Mouse (Mus musculus) heart, embryonic 16.5 days (tissue): ENCODE data around the gene Egfl8. TPM values are rescaled to one million over a fixed set of nuclear protein-coding genes. Genes with fewer than 3 reads are reported as not detected.
A peak's percentile ranks its signal among the peaks of the same experiment; 100 is the strongest.

Experiments
- ATAC-seq: fragments of 200-750 bp; cut with Nextera tagmentation; replicated peaks from 2 replicates; pipeline ENCODE4 v1.8.0; 2017; ENCODE audit warnings: moderate number of reproducible peaks; ENCODE audit not compliant: insufficient read depth, low FRiP score; ENCODE audit errors: extremely low read depth
- H3K27ac ChIP-seq: fragments of 300-500 bp; sonication (generic); 2 replicates; pipeline ENCODE4 v1.5.1; 2014; ENCODE audit warnings: mild to moderate bottlenecking, low read length, control low read depth, moderate library complexity
- H3K27me3 ChIP-seq: fragments of 300-500 bp; sonication (generic); 2 replicates; pipeline ENCODE4 v1.6.1; 2014; ENCODE audit warnings: low read length, mixed read lengths; ENCODE audit not compliant: control insufficient read depth, insufficient read depth
- H3K36me3 ChIP-seq: fragments of 300-500 bp; sonication (generic); 2 replicates; pipeline ENCODE4 v1.6.1; 2014; ENCODE audit not compliant: control insufficient read depth, insufficient read depth
- H3K4me1 ChIP-seq: fragments of 300-500 bp; sonication (generic); 2 replicates; pipeline ENCODE4 v1.6.1; 2014; ENCODE audit warnings: low read length, mixed read lengths; ENCODE audit not compliant: control insufficient read depth, insufficient read depth
- H3K4me2 ChIP-seq: fragments of 300-500 bp; sonication (generic); 2 replicates; pipeline ENCODE4 v1.6.1; 2014; ENCODE audit warnings: low read depth, mild to moderate bottlenecking, control low read depth, low read length
- H3K4me3 ChIP-seq: fragments of 300-500 bp; sonication (generic); 2 replicates; pipeline ENCODE4 v1.5.1; 2014; ENCODE audit warnings: mild to moderate bottlenecking, control low read depth, low read length
- H3K9ac ChIP-seq: fragments of 300-500 bp; sonication (generic); 2 replicates; pipeline ENCODE4 v1.6.1; 2014; ENCODE audit warnings: low read length, control low read depth
- H3K9me3 ChIP-seq: fragments of 300-500 bp; sonication (generic); replicated peaks from 2 replicates; pipeline ENCODE4 v1.6.1; 2016; ENCODE audit warnings: low read length; ENCODE audit not compliant: control insufficient read depth
- WGBS: fragments of 180-500 bp; shearing (Covaris S2); extraction: QIAGEN DNeasy Blood & Tissue Kit; methylation state at CpG from one replicate; pipeline ENCODE4 v1.1.7; 2014; 5-methylcytosine and 5-hydroxymethylcytosine counted together
- polyA plus RNA-seq: library from polyadenylated mRNA; unstranded; fragments of >200 nt; fragmentation: Nextera tagmentation; extraction: Ambion mirVana; gene quantifications from 2 replicates; pipeline ENCODE4 v1.2.1, GENCODE M21; 2015

The Egfl8 gene
- polyA plus RNA-seq = 1.8 and 2.0 TPM in 2 replicates

DNA sequence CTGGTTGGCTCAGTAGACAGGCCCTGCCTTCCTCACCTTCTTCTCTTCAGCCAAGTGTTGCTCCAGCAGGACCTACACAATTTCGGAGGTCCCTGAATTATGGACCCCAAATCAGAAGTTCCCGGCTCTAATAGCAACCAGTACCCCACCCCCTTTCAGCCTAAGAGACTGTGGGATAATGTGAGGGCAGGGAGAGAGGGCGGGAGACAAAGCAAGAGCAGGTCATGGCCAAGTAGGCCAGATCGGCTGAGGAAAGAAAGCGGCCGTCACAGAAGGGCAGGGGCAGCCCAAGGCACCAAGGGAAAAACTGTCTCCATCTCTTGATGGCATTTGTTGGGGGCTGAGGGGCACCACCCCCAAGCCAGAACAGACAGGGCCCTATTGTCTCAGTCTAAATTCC, at the start of gene Egfl8:
Egfl8 (minus strand) TSS at position 101 of the 400 bp plus-strand sequence.
- H3K27ac ChIP-seq = no peak within 1 kb of the TSS
- no peaks in the 10 kb centered on the region for H3K9me3 ChIP-seq
- no peaks in the 10 kb centered on the region for H3K4me1 ChIP-seq
- H3K4me3 ChIP-seq = no peak within 1 kb of the TSS
- WGBS = 70% methylated on average over 6 of the region's 6 CpGs
- no peak for ATAC-seq
- peaks cover 27% of the 10 kb centered on the region for H3K36me3 ChIP-seq
- no peak within 1 kb of the TSS for H3K9ac ChIP-seq
- H3K4me2 ChIP-seq = no peak within 1 kb of the TSS
- H3K27me3 ChIP-seq = no peaks in the 10 kb centered on the region

DNA sequence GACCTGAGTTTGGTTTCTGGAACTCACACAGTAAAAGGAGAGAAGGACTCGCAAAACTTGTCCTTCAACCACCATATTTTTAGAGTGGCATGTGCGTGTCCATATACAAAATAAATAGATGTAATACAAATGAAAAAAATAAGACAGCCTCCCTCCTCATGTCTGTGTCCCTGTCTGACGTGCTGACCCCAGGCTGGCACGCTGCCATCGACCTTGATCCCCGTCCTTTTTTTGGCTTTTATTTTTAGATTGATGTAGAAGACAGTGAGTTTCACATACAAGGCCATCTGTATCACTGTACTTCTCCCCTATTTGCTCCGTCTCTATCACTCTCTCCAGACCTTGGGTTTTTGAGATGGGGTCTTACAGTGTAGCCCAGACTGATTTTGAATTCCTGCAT, 48.7 kb upstream of the Egfl8 start:
- H3K9ac ChIP-seq = no peak overlapping the region
- no peaks in the 10 kb centered on the region for H3K9me3 ChIP-seq
- no peaks in the 10 kb centered on the region for H3K36me3 ChIP-seq
- no peak overlapping the region for H3K4me3 ChIP-seq
- WGBS = 47% methylated on average over 7 of the region's 7 CpGs
- H3K27me3 ChIP-seq = peaks cover 11% of the 10 kb centered on the region
- H3K4me2 ChIP-seq = no peak overlapping the region
- H3K27ac ChIP-seq = no peak overlapping the region
- ATAC-seq = no peak
- peaks cover 9% of the 10 kb centered on the region; the same call in 1 of the 2 replicates for H3K4me1 ChIP-seq

DNA sequence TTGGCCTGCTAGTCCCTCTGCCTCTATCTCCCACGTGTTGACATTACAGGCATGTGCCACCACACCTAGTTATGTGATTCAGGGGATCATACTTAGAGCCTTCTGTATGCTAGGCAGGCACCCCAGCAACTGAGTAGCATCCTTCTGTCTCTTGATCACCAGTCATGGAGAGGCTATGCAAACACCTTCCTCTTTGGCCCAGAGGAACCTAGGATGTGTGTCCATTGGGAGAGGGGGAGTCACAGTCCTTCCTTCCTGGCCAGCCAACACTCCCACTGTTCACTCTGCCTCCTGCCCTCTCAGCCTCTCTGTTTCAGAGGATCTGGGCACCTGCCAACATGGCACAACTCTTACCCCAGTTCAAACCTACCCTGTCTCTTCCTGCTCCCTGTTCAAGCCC, 47.8 kb upstream of the Egfl8 start:
- Histone ChIP-seq H3K9ac (no peak overlapping the region), H3K27ac (no peak overlapping the region), H3K4me1 (peaks cover 9% of the 10 kb centered on the region; the same call in 1 of the 2 replicates), H3K36me3 (no peaks in the 10 kb centered on the region), H3K4me2 (no peak overlapping the region), H3K9me3 (no peaks in the 10 kb centered on the region), H3K27me3 (peaks cover 6% of the 10 kb centered on the region), H3K4me3 (no peak overlapping the region)
- no peak for ATAC-seq
- 35% methylated on average over 1 of the region's 1 CpGs for WGBS

DNA sequence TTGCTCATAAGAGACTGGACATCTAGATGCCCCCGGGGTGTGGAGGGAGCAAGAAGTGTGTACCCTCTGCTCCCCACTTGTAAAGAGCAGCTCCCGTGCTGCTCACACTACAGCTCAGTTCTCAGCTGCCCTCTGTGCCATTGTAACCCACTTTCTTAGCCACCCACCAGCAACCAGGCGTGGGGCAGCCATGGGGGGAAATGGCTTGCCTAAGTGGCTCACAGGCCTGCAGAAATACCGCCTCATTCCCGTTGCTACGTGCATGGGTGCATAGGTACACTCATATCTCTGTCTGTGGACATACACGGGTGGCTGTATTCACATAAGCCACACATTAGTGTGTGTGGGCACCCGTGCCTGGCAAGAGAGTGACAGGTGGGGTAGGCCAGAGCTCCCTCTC, 47.2 kb upstream of the Egfl8 start:
- Histone ChIP-seq H3K27me3 (peaks cover 6% of the 10 kb centered on the region), H3K36me3 (no peaks in the 10 kb centered on the region), H3K9ac (no peak overlapping the region), H3K4me2 (no peak overlapping the region), H3K27ac (no peak overlapping the region), H3K9me3 (no peaks in the 10 kb centered on the region), H3K4me3 (no peak overlapping the region), H3K4me1 (peaks cover 9% of the 10 kb centered on the region; the same call in 1 of the 2 replicates)
- no peak for ATAC-seq
- WGBS = 79% methylated on average over 8 of the region's 8 CpGs

DNA sequence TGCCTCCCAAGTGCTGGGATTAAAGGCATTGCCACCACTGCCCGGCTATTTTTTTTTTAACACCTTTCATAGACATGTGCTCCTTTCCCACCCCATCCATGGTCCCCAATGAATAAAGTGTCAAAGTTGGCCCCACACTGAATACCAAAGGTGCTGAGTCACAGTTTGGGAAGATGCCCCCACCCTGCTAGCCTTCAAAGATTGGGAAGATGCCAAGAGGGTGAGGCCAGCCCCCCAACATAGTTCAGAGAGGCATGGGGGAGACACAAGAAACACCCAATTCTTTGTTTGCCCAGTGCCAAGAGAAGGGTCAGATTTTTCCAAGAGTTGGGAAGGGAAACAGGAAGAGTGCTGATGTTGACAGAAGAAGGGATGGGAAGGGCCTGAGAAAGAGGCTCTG, 46.7 kb upstream of the Egfl8 start:
- H3K9me3 ChIP-seq = no peaks in the 10 kb centered on the region
- H3K27me3 ChIP-seq = peaks cover 6% of the 10 kb centered on the region
- no peak overlapping the region for H3K9ac ChIP-seq
- H3K36me3 ChIP-seq = no peaks in the 10 kb centered on the region
- 77% methylated on average over 1 of the region's 1 CpGs for WGBS
- H3K4me3 ChIP-seq = no peak overlapping the region
- H3K27ac ChIP-seq = no peak overlapping the region
- H3K4me2 ChIP-seq = no peak overlapping the region
- ATAC-seq = no peak
- peaks cover 9% of the 10 kb centered on the region; the same call in 1 of the 2 replicates for H3K4me1 ChIP-seq

DNA sequence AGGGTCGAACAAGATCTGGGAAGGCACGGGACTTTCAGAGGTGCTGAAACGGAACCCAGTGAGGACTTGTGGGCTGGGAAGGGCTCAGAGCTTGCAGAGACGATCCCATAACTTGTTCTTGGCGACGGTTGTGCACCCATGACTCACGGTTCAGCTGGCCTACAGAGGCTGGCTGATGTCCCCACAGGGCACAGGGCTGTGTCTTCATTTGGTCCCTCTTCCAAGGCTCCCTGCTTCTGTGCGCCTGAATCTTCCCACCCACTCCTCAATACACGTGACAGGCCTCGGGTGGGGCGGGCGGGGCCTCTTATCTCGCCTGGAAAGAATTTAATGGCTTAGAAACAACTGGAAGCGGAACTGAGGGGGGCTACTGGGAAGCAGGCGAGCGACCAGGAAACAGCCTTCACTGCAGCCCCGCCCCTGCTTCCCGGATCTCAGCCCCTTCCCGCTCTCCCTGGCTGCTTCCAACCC, 45.4 kb upstream of the Egfl8 start:
- 3% methylated on average over 19 of the region's 19 CpGs for WGBS

DNA sequence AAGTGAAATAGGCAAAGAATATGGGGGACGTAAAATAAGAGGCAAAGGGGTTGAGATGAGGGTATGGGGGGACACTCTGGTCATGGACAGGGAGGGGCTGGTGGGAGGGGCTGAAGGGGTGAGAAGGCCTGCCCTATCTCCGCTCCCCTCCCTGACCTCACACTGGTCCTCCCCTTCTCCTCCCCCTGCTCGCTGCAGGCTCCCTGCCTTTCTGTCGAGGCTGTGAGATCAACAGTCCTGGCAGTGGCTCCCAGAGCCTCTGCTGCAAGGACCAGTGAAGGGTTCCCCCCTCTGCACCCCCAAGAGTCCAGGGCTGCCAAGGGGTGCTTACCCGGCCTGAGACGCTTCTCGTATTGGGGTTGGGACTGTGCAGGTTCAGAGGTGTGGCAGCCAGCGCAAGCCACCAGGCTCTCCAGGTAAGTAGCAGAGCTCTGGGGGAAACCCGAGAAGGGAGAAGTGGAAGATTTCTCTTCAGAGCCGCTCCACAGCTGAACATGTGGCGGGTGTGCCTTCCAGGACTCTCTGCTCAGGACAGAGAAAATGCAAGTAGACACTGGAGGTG, 44.6 kb upstream of the Egfl8 start:
- H3K36me3 ChIP-seq = no peaks in the 10 kb centered on the region
- no peak for ATAC-seq
- peak overlapping the region; percentile 31 for H3K4me3 ChIP-seq
- H3K9me3 ChIP-seq = no peaks in the 10 kb centered on the region
- H3K27ac ChIP-seq = no peak overlapping the region
- H3K27me3 ChIP-seq = 0 out of 2 replicates have a peak, but pooled peaks cover 3% of the 10 kb centered on the region
- H3K9ac ChIP-seq = no peak overlapping the region
- peak overlapping the region; percentile 7; the same call in 1 of the 2 replicates for H3K4me2 ChIP-seq
- WGBS = 31% methylated on average over 11 of the region's 11 CpGs
- H3K4me1 ChIP-seq = peaks cover 19% of the 10 kb centered on the region

More for the DNA sequence above, 45.4 kb upstream of the Egfl8 start:
- Histone ChIP-seq H3K4me1 (peaks cover 10% of the 10 kb centered on the region), H3K4me2 (peak overlapping the region; percentile 39), H3K4me3 (peak overlapping the region; percentile 38), H3K27ac (peak overlapping the region; percentile 37; the same call in 1 of the 2 replicates), H3K9me3 (no peaks in the 10 kb centered on the region), H3K9ac (no peak overlapping the region), H3K36me3 (no peaks in the 10 kb centered on the region), H3K27me3 (peaks cover 6% of the 10 kb centered on the region)
- ATAC-seq = peak; percentile 43; the same call in 1 of the 2 replicates

DNA sequence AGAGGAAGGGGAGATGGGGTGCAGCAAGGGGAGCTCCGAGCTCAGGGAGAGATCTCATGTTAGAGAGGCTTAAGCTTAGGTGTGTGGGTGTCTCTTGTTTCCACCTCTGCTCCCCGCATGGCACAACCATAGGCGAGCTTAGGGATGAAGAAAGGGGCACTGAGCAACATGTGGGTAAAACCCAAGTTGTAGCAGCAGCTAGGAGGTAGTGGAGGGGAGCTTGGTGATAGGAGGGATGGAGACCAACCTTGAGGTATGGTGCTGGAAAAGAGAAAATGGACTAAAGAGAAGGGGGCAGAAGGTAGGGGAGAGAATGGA, 44.1 kb upstream of the Egfl8 start:
- no peak for ATAC-seq
- H3K4me3 ChIP-seq = no peak overlapping the region
- WGBS = 49% methylated on average over 3 of the region's 3 CpGs
- H3K9ac ChIP-seq = no peak overlapping the region
- H3K4me2 ChIP-seq = no peak overlapping the region; the same call in 1 of the 2 replicates
- no peak overlapping the region for H3K27ac ChIP-seq
- H3K27me3 ChIP-seq = 0 out of 2 replicates have a peak, but pooled peaks cover 3% of the 10 kb centered on the region
- no peaks in the 10 kb centered on the region for H3K9me3 ChIP-seq
- H3K4me1 ChIP-seq = peaks cover 22% of the 10 kb centered on the region
- no peaks in the 10 kb centered on the region for H3K36me3 ChIP-seq

DNA sequence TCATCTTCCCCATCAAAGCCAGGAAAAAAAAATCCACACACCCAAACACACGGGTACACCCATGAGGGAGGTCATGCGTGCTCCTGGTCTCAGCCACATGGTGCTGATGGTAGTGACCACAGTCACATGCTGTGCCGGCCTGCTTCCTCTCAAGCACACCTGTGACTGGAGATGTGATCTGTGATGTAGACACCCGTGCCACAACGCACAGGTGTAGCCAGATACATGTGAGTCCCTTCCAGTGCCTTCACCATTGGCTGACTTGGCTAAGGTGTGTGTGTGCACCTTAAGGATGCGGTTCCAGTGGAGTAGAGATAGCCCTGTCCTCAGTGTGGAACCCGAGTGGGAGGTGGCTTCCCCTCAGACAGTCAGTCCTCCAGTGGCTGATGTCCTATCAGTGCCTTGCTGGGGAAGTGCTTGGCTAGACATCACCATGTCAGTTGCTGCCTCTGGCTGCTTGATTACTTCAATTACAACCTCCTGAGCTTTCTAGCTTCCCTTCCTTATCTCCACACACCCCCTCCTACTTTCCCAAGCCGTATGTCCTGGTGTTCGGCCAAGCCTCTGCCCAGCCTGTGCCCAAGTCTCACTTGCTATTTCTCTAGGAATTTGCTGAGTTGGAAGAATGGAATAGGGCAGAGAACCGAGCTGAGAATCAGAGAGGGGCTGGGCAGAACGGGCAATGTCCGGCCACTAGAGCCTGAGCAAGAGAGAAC, 43.6 kb upstream of the Egfl8 start:
- H3K9me3 ChIP-seq = no peaks in the 10 kb centered on the region
- H3K4me2 ChIP-seq = no peak overlapping the region
- no peaks in the 10 kb centered on the region for H3K36me3 ChIP-seq
- H3K9ac ChIP-seq = no peak overlapping the region
- peaks cover 22% of the 10 kb centered on the region for H3K4me1 ChIP-seq
- whole genome bisulfite sequencing = 47% methylated on average over 12 of the region's 12 CpGs
- H3K27ac ChIP-seq = no peak overlapping the region
- H3K4me3 ChIP-seq = no peak overlapping the region
- 0 out of 2 replicates have a peak, but pooled peaks cover 3% of the 10 kb centered on the region for H3K27me3 ChIP-seq
- no peak for ATAC-seq
